9 mouse cellular contexts compared by ENCODE assay signal in the genomic region with DNA sequence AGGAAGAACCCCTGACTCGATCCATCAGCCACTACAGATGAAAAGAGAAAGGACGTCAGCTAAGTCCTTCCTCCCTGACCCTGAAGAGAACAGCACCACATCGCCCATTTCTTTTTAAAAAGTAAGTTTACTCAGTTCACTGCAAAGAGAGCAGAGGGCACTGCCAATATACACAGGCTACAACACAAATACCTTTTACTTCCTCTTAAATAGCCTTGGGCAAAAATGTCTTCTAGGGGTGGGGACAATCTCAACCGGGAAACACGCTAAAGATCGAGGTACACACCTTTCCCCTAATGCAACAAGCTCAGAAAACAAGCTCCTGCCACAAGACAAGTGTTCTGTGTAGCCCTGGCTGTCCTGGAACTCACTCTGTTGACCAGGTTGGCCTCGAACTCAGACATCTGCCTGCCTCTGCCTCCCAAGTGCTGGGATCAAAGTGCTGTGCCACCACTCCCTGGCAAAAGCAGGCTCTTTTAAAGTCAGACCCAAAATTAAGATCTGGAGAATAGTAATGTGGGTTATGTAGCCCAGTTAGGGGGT. TPM values are rescaled to one million over a fixed set of nuclear protein-coding genes. Genes with fewer than 3 reads are reported as not detected.
A peak's percentile ranks its signal among the peaks of the same experiment; 100 is the strongest.
DNase-seq lines count a peak whose midpoint lies in the region; ATAC-seq and TF ChIP-seq lines count a peak whose summit lies in the region.
"Had no signal": no experiment of that assay in that cellular context is flagged by ENCODE, and none has a peak within 500 bp of the region (broad histone marks: within the 10 kb centered on the region; RNA-seq: fewer than 3 reads in every experiment).

No protein-coding gene starts in this region.

- WGBS in kidney, embryonic 16.5 days = 76% methylated on average over 7 of the region's 7 CpGs
- 86% methylated on average over 7 of the region's 7 CpGs for WGBS in hindbrain, postnatal 0 days
- 89% methylated on average over 7 of the region's 7 CpGs for WGBS in midbrain, embryonic 13.5 days

- intact Hi-C loops in left cerebral cortex, postnatal 14 days (cut with DNase I) = no loop called here
- intact Hi-C loops in left cerebral cortex, postnatal 4 days (cut with DNase I) = no loop called here

- peak overlapping the region; percentile 84 for H3K9ac ChIP-seq in kidney, embryonic 16.5 days (replicated peaks; ENCODE audit: low read length)
- H3K9ac ChIP-seq in hindbrain, postnatal 0 days (replicated peaks; ENCODE audit: low read length) = no peak overlapping the region
- H3K9ac ChIP-seq in midbrain, embryonic 13.5 days (replicated peaks) = peak overlapping the region; percentile 89; the same call in 1 of the 2 replicates

- no peak for DNase-seq in kidney, adult 18-20 months
- no peak for DNase-seq in hindbrain, postnatal 0 days (ENCODE audit: low spot score)
- no peak for DNase-seq in left cerebral cortex, postnatal 14 days (ENCODE audit: low spot score in 2 of 2)
- no peak for DNase-seq in left cerebral cortex, postnatal 4 days
- DNase-seq: thymus, postnatal 36 days had no signal

- peaks cover 36% of the 10 kb centered on the region for H3K4me1 ChIP-seq in kidney, embryonic 16.5 days (ENCODE audit: insufficient read depth, low read length)
- 0 out of 2 replicates have a peak, but pooled peaks cover 5% of the 10 kb centered on the region for H3K4me1 ChIP-seq in brown adipose tissue, adult 24 weeks (ENCODE audit: control insufficient read depth, insufficient read depth, insufficient read length, low read length)
- H3K4me1 ChIP-seq in hindbrain, postnatal 0 days (ENCODE audit: insufficient read depth, low read length) = peaks cover 4% of the 10 kb centered on the region; the same call in 1 of the 2 replicates
- H3K4me1 ChIP-seq in midbrain, embryonic 13.5 days (replicated peaks) = peaks cover 18% of the 10 kb centered on the region

- H3K9me3 ChIP-seq in kidney, embryonic 16.5 days (ENCODE audit: low read length) = no peaks in the 10 kb centered on the region
- no peaks in the 10 kb centered on the region for H3K9me3 ChIP-seq in hindbrain, postnatal 0 days (ENCODE audit: low read length)
- H3K9me3 ChIP-seq in midbrain, embryonic 13.5 days = no peaks in the 10 kb centered on the region

- TF ChIP-seq CTCF in hindbrain, postnatal 0 days (IDR thresholded peaks at IDR 0.05; ENCODE audit: low read depth) = no peak

- H3K27me3 ChIP-seq in kidney, embryonic 16.5 days (ENCODE audit: insufficient read depth, low read length) = no peaks in the 10 kb centered on the region
- no peaks in the 10 kb centered on the region for H3K27me3 ChIP-seq in hindbrain, postnatal 0 days (ENCODE audit: insufficient read depth, low read length)
- no peaks in the 10 kb centered on the region for H3K27me3 ChIP-seq in midbrain, embryonic 13.5 days

- peak overlapping the region; percentile 89 for H3K27ac ChIP-seq in kidney, embryonic 16.5 days (ENCODE audit: low read length)
- H3K27ac ChIP-seq in brown adipose tissue, adult 24 weeks (replicated peaks; ENCODE audit: low read depth, low read length) = peak overlapping the region; percentile 75; the same call in 1 of the 2 replicates
- H3K27ac ChIP-seq in hindbrain, postnatal 0 days = no peak overlapping the region
- H3K27ac ChIP-seq in midbrain, embryonic 13.5 days = no peak overlapping the region

- no peak for ATAC-seq in kidney, embryonic 16.5 days (ENCODE audit: low FRiP score, low TSS enrichment)
- ATAC-seq in hindbrain, postnatal 0 days = no peak
- no peak for ATAC-seq in midbrain, embryonic 13.5 days
- no peak for ATAC-seq in erythroid progenitor cell, adult 5-6 weeks (replicated peaks; ENCODE audit: low FRiP score, poor library complexity, severe bottlenecking)

- peak overlapping the region; percentile 84 for H3K4me3 ChIP-seq in kidney, embryonic 16.5 days (ENCODE audit: low read length)
- peak overlapping the region; percentile 90 for H3K4me3 ChIP-seq in brown adipose tissue, adult 24 weeks (ENCODE audit: insufficient read depth, low read depth, low read length)
- H3K4me3 ChIP-seq in hindbrain, postnatal 0 days (ENCODE audit: low read length) = peak overlapping the region; percentile 86; the same call in 1 of the 2 replicates
- peak overlapping the region; percentile 93 for H3K4me3 ChIP-seq in midbrain, embryonic 13.5 days (replicated peaks)

- peak overlapping the region; percentile 79 for H3K4me2 ChIP-seq in kidney, embryonic 16.5 days (replicated peaks; ENCODE audit: low read depth, low read length)
- H3K4me2 ChIP-seq in hindbrain, postnatal 0 days (ENCODE audit: low read depth, low read length) = peak overlapping the region; percentile 97
- peak overlapping the region; percentile 97 for H3K4me2 ChIP-seq in midbrain, embryonic 13.5 days (replicated peaks)

- H3K36me3 ChIP-seq in kidney, embryonic 16.5 days (ENCODE audit: insufficient read depth, low read length) = peaks cover 41% of the 10 kb centered on the region
- H3K36me3 ChIP-seq in hindbrain, postnatal 0 days (ENCODE audit: insufficient read depth, low read length) = peaks cover 37% of the 10 kb centered on the region
- peaks cover 46% of the 10 kb centered on the region for H3K36me3 ChIP-seq in midbrain, embryonic 13.5 days

RNA-seq across cellular contexts. Expression of a gene that starts 1.6 kb away (rescaled TPM):
- 83.5 and 92.1 TPM in 2 replicates for polyA plus RNA-seq in kidney, embryonic 16.5 days (2015; fragmentation: Nextera tagmentation; extraction: Ambion mirVana)
- polyA plus RNA-seq in brown adipose tissue, adult 24 weeks (2012; ENCODE audit: insufficient read depth, insufficient read length, missing spikeins) = 47.7 and 48.9 TPM in 2 replicates
- 48.9 and 51.0 TPM in 2 replicates for total RNA-seq in hindbrain, postnatal 0 days (2014; rRNA removed)
- polyA plus RNA-seq in hindbrain, postnatal 0 days (2015; fragmentation: Nextera tagmentation; extraction: Ambion mirVana) = 46.7 and 47.1 TPM in 2 replicates
- polyA plus RNA-seq in midbrain, embryonic 13.5 days (2015; fragmentation: Nextera tagmentation; extraction: Ambion mirVana) = 54.7 and 55.5 TPM in 2 replicates
- 152 and 176 TPM in 2 replicates for total RNA-seq in erythroid progenitor cell, adult 5-6 weeks (2015; ENCODE audit: low replicate concordance)
- total RNA-seq in erythroid progenitor cell, adult 5-6 weeks (2017; ENCODE audit: low replicate concordance) = 73.6 and 102 TPM in 2 replicates
- total RNA-seq in left cerebral cortex, postnatal 14 days (2021) = 10 to 100 TPM; 25.6 to 26.2 TPM
- total RNA-seq in left cerebral cortex, postnatal 4 days (2021) = 10 to 100 TPM; 33.3 to 38.9 TPM

Comparison
In these comparisons a context has a peak if more than half of its experiments do, and no peak if none do; other contexts are left out.
1. H3K27ac ChIP-seq: peak in kidney, embryonic 16.5 days (single experiment) and brown adipose tissue, adult 24 weeks (single experiment); none in hindbrain, postnatal 0 days (single experiment) and midbrain, embryonic 13.5 days (single experiment).
2. Peak in every context shown above with its lines, with median percentiles within 50 percentile points of each other: H3K4me2 ChIP-seq and H3K4me3 ChIP-seq.